Mouse (Mus musculus) small intestine, adult 2 months (tissue): ENCODE measurements around the gene Igsf9. TPM values are rescaled to one million over a fixed set of nuclear protein-coding genes. Genes with fewer than 3 reads are reported as not detected.

ENCODE experiments used
- H3K27ac ChIP-seq: fragments of 200-500 bp; 2 replicates; pipeline ENCODE4 v1.5.1; 2012; ENCODE audit warnings: low read depth, low read length, control low read depth, inconsistent platforms; ENCODE audit not compliant: insufficient read depth
- H3K27me3 ChIP-seq: fragments of 200-500 bp; 2 replicates; pipeline ENCODE4 v1.6.1; 2012; ENCODE audit warnings: mild to moderate bottlenecking, moderate library complexity, low read length, inconsistent platforms; ENCODE audit not compliant: control insufficient read depth, insufficient read depth
- H3K36me3 ChIP-seq: fragments of 200-500 bp; 2 replicates; pipeline ENCODE4 v1.6.1; 2012; ENCODE audit warnings: mild to moderate bottlenecking, low read length, control low read depth, inconsistent platforms; ENCODE audit not compliant: control insufficient read depth, insufficient read depth
- H3K4me1 ChIP-seq: fragments of 200-500 bp; 2 replicates; pipeline ENCODE4 v1.6.1; 2012; ENCODE audit warnings: low read length, inconsistent platforms, mixed read lengths; ENCODE audit not compliant: control insufficient read depth, insufficient read depth, insufficient read length
- H3K4me3 ChIP-seq: fragments of 200-500 bp; 2 replicates; pipeline ENCODE4 v1.5.1; 2012; ENCODE audit warnings: low read depth, mild to moderate bottlenecking, control low read depth, inconsistent platforms, low read length, moderate library complexity
- CTCF ChIP-seq: fragments of 200-500 bp; IDR thresholded peaks from 2 replicates; pipeline ENCODE4 v1.5.1; 2012; ENCODE audit warnings: low read depth, mild to moderate bottlenecking, control low read depth, inconsistent platforms, low read length, moderate library complexity, mixed read lengths; ENCODE audit not compliant: insufficient replicate concordance, insufficient read length; ENCODE audit errors: extremely low read depth
- POLR2A ChIP-seq: fragments of 200-500 bp; IDR thresholded peaks from 2 replicates; pipeline ENCODE4 v1.6.1; 2012; ENCODE audit warnings: low read depth, mild to moderate bottlenecking, control low read depth, inconsistent platforms, low read length, moderate library complexity
- WGBS: fragments of 180-500 bp; shearing (Covaris S2); methylation state at CpG from one replicate; pipeline ENCODE4 v1.1.7; 2018; 5-methylcytosine and 5-hydroxymethylcytosine counted together
- polyA plus RNA-seq: library from polyadenylated mRNA; depleted of rRNA; stranded (reverse); fragments of >200 nt; gene quantifications from 2 replicates; pipeline ENCODE4 v1.2.3, GENCODE M21; 2012

Gene Igsf9
- polyA plus RNA-seq, 1 experiment: 516 TPM

- WGBS: 91% methylated on average over 2 of the region's 2 CpGs
- H3K27me3 ChIP-seq: no peaks in the 10 kb centered on the region
- H3K4me1 ChIP-seq: peaks cover 11% of the 10 kb centered on the region; the same call in 1 of the 2 replicates
- TF ChIP-seq POLR2A (no peak), CTCF (no peak)
- H3K27ac ChIP-seq: no peak overlapping the region
- no peak overlapping the region for H3K4me3 ChIP-seq
- H3K36me3 ChIP-seq: no peaks in the 10 kb centered on the region
Measured at GRCm38 (mm10) chr1:172438621-172439020, 43.0 kb upstream of the Igsf9 start.

- Histone ChIP-seq H3K27ac (no peak overlapping the region), H3K4me1 (peaks cover 11% of the 10 kb centered on the region; the same call in 1 of the 2 replicates), H3K36me3 (no peaks in the 10 kb centered on the region), H3K27me3 (no peaks in the 10 kb centered on the region), H3K4me3 (no peak overlapping the region)
- TF ChIP-seq CTCF (no peak), POLR2A (no peak)
- WGBS: 35% methylated on average over 3 of the region's 3 CpGs
Measured at GRCm38 (mm10) chr1:172440521-172440920, 41.1 kb upstream of the Igsf9 start.

- Histone ChIP-seq H3K27me3 (no peaks in the 10 kb centered on the region), H3K4me1 (peaks cover 11% of the 10 kb centered on the region; the same call in 1 of the 2 replicates), H3K4me3 (no peak overlapping the region), H3K27ac (no peak overlapping the region), H3K36me3 (no peaks in the 10 kb centered on the region)
- TF ChIP-seq POLR2A: no peak
- TF ChIP-seq CTCF: no peak
- WGBS: 88% methylated on average over 9 of the region's 9 CpGs
Measured at GRCm38 (mm10) chr1:172441935-172442445, 39.6 kb upstream of the Igsf9 start.

- Histone ChIP-seq H3K36me3 (no peaks in the 10 kb centered on the region), H3K27ac (no peak overlapping the region), H3K27me3 (no peaks in the 10 kb centered on the region), H3K4me1 (no peaks in the 10 kb centered on the region), H3K4me3 (no peak overlapping the region)
- TF ChIP-seq CTCF (peak; percentile 31; the same call in 1 of the 2 replicates), POLR2A (no peak)
- WGBS: 48% methylated on average over 2 of the region's 2 CpGs
Measured at GRCm38 (mm10) chr1:172450226-172450625, 31.4 kb upstream of the Igsf9 start.

- Histone ChIP-seq H3K36me3 (no peaks in the 10 kb centered on the region), H3K27me3 (no peaks in the 10 kb centered on the region), H3K4me3 (no peak overlapping the region), H3K4me1 (no peaks in the 10 kb centered on the region), H3K27ac (no peak overlapping the region)
- WGBS: 67% methylated on average over 17 of the region's 17 CpGs
- no peak for TF ChIP-seq CTCF
- TF ChIP-seq POLR2A: no peak
Measured at GRCm38 (mm10) chr1:172450848-172451470, 30.6 kb upstream of the Igsf9 start.

GRCm38 (mm10) chr1:172452911-172453310 lies 28.7 kb upstream of the Igsf9 start:
- no peak overlapping the region for H3K27ac ChIP-seq
- no peaks in the 10 kb centered on the region for H3K36me3 ChIP-seq
- WGBS: 47% methylated on average over 2 of the region's 2 CpGs
- TF ChIP-seq POLR2A: no peak
- no peak for TF ChIP-seq CTCF
- H3K4me1 ChIP-seq: no peaks in the 10 kb centered on the region
- no peaks in the 10 kb centered on the region for H3K27me3 ChIP-seq
- no peak overlapping the region for H3K4me3 ChIP-seq

GRCm38 (mm10) chr1:172453810-172454209 lies 27.8 kb upstream of the Igsf9 start:
- TF ChIP-seq POLR2A (no peak), CTCF (no peak)
- WGBS: 87% methylated on average over 2 of the region's 2 CpGs
- Histone ChIP-seq H3K36me3 (no peaks in the 10 kb centered on the region), H3K4me1 (no peaks in the 10 kb centered on the region), H3K4me3 (no peak overlapping the region), H3K27me3 (no peaks in the 10 kb centered on the region), H3K27ac (no peak overlapping the region)
